Mouse (Mus musculus): Measurements from ENCODE around the gene Gpr15. TPM values are rescaled to one million over a fixed set of nuclear protein-coding genes. Genes with fewer than 3 reads are reported as not detected.
A peak's percentile ranks its signal among the peaks of the same experiment; 100 is the strongest.

The Gpr15 gene
- polyA plus RNA-seq, 3 experiments from 2014 or later = 25.1 to 29.8 (median 28.5) TPM

DNA sequence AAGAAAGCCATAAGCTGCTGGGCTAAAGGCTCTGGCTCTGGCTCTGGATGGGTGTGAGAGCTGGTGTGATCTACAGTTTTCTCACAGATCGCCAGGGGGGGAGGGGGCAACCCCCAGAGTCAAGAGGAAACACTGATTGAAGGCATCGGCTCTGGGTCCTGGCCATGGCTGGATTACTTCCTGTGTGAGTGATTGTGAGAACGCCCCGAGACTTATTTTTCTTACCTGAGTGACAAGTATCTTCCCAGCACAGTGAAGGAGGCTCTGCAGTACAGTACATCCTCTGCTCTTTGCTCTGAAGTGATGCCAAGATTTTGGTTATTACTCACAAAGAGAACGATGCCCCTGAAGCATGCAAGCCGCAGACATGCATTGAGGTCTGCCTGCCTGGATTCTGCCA, 17.1 kb downstream of the Gpr15 start:
- peak; percentile 87 for ATAC-seq

DNA sequence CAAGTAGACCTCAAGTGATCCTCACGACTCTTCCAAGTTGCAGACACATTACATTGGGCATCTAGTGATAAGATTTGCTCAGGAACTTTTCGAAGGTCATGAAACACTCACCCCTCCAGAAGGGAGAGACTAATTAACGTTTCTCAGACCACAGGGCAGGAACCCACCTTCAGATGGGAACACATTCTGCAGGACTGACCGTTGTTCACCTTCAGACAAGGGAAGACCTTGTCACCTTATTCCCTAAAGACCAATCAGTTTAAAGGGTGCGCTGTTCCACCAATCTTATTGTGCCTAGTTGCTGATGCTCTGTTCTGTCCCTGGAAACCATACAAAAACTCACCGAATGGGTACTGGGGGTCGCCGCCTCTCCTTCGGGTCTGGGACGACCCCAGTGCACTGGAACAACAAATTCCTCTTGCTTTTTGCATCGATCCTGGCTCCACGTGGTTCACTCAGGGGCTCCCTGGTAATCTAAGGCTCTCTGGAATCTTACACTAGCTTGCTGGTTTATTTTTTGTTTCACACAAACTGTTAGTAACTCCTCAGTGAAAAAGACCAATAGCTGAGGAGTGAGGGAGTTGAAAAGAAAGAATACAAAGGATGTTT, 17.9 kb downstream of the Gpr15 start:
- no peak for ATAC-seq

DNA sequence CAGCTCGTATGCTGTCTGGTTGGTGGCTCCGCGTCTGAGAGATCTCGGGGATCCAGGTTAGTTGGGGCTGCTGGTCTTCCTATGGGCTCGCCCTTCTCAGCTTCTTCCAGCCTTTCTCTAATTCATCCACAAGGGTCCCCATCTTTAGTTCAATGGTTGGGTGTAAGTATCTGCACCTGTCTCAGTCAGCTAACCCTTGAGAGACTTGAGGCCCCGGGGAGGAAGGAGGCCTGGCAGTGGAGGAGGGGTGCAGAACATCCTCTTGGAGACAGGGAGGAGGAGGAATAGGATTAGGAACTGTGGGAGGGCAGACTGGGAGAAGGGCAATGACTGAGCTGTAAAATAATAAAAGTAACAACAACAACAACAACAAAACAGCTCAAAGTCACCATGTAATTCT, 18.7 kb downstream of the Gpr15 start:
- no peak for ATAC-seq

DNA sequence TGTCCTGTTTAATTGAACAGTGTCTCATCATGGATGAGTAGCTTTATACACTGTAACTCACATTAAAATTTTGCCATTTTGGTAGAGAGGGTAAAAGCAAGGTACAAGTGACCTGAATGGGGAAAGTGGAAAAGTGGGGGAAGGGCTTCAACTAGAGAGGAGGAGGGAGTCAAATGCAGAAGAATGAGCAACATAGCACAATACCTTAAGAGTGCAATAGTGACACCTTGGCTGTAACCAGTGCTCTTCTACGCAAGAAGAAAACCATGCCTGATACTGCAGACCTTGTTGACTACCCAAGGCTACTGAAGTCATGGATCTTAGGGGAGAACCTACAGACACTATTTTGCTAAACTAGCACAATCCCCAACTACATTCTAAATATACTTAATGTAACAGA, 21.6 kb downstream of the Gpr15 start:
- ATAC-seq = no peak

DNA sequence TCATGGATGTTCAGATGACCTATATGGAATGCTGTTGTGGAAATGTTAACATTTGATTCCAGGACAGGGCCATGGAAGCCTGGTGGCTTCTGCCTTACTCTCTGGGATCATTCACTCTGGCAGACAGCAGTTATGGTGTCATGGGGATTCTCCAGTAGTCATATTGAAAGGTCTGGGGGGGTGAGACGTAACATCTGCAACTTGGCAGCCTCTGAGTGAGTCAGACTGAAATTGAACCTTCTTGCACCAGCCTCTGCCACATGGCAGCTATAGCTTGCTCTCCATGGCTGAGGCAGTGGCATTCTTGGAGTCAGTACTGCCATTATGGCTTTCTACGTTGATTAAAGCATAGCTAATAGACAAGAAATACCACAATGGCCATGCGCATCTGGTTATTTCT, 22.1 kb downstream of the Gpr15 start:
- ATAC-seq = peak; percentile 42

DNA sequence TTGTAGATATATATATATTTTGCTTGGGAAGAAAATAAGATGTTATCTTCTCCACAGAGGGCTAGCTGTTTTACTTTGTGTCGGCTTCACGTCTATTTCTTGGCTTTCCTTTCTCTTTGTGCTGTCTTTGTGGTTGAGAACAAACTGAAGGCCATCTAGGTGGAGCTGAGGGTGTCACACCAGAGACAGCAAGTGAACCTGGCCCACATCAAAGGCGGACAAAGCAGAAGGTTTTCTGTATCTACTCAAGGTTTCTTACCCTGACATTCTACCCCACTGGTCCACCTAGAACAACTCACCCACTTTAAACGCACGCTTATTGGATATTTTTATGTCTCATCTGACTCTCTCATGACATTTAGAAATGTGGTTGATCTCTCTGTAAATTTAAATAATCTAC, 24.8 kb downstream of the Gpr15 start:
- ATAC-seq = peak; percentile 31

DNA sequence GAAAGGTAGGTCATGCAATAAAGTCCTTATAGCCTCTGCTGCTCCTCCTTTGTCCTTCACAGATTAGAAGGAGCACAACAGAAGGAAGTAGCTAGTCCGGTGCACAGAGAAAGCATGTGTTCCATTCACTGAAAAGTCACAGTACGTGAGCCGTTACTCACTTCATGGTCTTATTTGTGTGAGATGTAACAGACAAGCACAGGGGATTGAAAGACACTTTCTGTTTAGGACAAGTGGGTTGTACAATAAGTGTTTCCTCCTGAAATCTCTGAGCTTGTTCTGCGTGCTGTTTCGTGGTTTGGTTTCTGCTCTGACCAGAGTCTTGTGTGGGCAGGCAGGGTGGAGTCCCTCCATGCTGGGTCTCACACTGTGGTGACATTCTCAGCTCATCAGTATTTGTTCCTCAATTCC, 28.5 kb downstream of the Gpr15 start:
- ATAC-seq = peak; percentile 44

DNA sequence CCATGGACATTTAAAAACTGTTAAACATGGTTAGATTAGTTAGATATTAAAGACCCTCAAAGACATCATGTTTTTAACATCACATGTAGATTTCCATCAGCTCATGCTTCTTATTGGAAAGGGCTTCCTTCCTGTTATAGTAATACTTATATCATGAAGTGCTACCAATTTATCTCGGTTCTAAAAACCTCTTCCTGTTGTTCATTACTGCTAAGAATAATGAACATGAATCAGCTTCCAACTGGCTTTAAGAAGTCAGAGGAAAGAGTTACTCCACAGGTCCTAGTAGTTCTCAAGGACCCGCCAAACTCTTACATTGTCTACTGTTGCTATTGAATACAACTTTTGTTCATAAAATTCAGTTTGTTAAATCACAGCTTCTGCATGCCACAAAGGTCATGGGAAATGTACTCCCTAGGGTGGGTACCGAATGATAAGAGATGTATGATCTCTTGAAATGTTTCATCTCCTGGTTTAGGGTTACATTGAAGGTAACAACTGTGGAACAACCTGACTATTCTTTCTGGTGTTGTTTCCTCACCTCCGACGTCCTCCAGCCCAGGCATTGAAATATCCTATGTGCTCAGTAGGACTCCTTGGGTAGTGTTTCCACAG, 29.2 kb downstream of the Gpr15 start:
- ATAC-seq = peak; percentile 33

DNA sequence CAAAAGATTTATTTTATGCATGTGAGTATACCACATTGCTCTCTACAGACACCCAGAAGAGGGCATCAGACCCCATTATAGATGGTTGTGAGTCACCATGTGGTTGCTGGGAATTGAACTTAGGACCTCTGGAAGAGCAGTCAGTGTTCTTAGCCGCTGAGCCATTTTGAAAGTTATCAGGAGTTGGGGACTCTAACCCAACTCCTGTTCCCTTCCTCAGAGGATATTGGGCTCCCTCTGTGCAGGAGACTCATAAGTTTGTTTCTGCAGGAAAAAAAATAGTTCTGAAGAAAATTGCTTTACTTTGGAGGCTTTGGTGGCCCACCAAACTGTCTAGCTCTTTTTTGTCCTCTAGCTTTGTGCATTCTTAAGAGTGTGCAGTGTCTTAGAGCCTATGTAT, 30.3 kb downstream of the Gpr15 start:
- no peak for ATAC-seq

DNA sequence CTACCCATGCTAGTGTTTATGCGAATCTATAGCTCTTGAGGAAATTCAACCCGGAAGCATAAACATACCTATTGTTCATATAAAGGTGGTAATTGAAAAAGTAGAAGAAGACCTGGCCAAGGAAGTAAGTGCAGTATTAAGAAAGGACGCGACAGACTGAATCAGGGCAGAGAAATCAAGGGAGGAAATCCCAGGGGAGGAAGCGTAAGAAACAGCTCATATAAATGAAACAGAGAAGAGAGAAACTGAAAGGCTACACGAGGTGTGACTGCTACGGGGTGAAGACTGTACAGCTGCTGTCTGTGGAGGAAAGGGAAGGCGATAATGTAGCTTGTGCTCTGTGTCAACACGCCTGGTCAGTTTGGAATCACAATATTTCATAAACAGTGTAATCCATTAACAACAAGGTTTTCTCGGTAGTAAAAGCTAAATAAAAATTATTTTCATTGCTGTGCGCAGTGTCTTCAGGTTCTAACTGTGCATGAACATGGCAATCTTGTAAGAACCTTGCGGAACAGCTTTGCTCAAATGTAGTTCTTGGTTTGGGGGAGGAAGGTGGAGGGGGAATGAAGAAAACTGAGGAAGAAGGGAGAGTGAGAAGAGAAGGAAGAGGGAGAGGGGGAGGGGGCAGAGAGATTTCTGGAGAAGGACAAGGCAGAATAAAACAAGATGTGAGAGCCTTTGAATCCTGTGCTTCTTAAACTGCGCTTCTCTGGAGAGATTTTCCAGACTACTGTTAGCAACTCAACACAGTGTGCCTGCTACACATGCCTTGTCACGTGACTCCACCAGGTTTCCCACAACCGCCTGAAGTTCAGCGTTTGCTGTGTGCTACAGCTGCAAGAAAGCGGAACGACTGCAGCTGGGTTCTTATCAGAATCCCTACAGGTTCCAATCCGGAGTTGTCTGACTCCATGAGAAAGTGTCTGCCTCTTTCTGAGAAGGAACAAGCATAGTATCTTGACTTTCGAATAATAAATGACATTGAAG, 33.0 kb downstream of the Gpr15 start:
- peak; percentile 41 for ATAC-seq

DNA sequence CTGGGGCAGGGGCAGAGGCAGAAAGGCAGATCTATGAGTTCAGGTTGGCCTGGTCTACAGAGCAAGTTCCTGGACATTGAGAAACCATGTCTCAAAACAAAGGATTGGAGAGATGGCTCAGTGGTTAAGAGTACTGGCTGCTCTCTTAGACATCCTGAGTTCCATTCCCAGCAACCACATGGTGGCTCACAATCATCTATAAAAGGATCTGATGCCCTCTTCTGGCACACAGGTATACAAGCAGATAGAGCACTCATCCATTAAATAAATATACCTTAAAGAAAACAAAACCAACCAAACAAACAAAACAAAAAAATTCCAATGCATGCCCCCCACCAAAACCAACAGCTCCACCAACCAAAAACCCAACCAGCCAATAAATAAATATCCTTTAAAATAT, 34.3 kb downstream of the Gpr15 start:
- peak; percentile 25 for ATAC-seq

DNA sequence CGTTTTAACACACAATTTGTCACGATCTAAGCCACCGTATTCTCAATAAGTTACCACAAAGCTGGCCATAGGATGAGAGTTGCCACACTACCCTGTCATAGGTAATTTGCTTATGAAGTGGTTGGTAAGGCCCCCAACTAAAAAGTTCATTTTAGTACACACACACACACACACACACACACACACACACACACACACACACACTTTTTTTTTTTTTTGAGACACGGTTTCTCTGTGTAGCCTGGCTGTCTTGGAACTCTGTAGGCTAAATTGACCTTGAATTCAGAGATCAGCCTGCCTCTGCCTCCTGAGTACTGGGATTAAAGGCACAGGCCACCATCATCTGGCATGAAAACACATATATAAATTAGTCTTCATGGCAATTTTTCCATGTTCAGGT, 35.0 kb downstream of the Gpr15 start:
- no peak for ATAC-seq

DNA sequence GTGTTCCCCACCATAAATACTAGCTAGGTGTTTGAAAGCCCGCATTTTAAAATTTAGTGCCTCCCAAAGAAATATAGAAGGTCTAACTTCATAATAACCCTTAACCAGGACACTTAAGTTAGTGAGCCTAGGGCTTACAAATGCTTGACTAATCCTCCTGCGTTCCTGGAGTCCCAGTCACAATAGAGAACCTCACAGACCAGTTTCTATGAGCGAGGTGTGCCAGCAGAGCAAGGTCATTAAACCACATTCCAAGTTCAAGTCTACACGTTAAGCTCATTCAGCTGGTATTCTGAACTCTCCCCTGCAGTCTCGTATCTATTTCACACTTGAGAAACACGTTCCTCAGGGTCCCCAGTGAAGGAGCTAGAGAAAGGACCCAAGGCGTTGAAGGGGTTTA, 36.0 kb downstream of the Gpr15 start:
- ATAC-seq = no peak

DNA sequence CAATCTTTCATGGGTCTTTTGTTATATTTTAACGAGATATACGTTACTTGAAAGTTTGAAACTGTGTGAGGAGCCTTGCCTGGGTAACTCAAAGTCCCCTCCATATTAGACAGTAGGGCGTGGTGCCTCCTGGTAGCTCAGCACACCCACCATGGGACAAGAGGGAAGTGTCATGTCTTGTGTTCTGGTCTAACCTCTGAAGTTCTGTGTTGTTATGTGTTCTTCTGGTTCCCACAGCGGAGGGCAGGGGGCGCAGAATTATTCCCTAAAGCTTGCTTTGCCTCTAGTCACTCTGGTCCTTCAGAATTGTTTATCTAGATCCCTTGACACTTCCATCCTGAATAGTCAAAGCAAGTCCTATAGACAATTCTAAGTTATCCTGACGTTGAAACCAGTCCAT, 36.8 kb downstream of the Gpr15 start:
- no peak for ATAC-seq

DNA sequence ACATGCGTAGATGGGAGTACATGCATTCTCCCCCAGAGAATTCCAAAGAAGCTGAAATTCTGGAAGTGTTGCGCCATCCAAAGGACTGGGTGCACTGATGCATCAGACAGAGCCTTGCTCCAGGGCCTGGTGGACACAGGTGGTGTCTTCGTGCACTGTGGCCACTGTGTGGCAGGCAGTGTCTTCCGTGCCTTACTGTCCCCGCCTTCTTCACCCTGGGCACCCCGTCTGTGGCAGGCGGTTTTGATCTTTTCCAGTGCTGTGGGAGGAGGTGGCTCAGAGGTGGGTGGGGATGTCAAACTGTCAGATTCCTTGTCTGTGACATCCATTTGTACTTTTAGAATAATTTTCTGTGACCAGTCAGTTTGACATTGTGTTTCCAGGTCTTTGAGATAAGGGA, 40.2 kb downstream of the Gpr15 start:
- peak; percentile 67 for ATAC-seq

DNA sequence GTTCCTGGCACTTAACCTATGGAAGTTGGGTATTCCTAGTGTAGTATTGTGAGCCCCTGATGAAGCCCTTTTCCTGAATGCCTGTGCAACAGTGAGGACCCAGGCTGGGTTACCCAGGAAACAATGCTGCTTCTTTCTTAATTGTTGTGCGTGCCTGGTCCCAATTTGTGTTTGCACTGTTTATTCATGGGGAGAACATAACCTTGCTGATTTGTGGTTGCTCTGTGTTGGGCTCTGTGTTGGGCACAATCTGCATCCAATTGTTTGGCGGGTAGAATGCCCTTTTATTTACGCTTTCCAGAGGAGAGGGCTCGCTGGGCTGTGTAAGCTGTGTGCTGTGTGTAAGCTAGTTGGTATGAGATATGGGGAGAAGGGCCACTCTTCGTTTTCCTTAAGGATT, 41.4 kb downstream of the Gpr15 start:
- no peak for ATAC-seq

DNA sequence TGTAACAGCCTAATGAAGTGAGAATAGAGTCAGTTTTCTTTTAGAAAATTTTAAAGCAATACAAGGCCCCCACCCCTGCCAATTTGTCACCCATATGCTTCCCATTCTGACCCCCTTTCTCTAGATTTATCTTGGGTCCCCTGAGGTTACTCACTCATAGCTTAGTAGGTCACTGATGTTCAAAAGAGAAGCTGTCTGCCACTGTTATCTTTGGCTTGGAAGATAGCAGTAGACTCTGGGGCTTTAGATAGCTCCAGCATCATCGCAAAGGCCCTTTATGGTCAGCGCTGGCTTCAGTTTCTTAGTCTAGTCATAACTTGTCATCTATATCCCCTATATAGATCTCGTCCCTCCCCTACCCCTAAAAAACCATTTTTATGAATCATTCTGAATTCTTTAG, 42.2 kb downstream of the Gpr15 start:
- ATAC-seq = no peak

DNA sequence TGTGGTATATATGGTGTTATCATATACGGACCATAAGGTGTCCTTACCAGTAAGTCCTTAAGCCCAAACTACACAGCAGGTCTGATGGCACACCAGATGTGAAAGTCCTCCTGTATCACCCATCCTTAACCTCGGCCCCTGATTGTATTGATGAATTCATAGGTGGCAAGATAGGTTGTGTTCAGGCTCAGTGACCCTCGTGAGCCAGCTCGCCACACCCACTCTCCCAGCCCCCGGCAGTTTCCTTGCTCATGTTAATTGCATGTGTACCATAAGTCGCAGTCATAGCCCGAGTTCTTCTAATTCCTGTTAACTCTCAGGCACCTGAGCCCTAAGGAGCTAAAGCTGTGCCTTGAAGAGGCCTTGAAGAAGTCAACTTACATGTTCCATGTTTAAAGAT, 42.7 kb downstream of the Gpr15 start:
- ATAC-seq = no peak

DNA sequence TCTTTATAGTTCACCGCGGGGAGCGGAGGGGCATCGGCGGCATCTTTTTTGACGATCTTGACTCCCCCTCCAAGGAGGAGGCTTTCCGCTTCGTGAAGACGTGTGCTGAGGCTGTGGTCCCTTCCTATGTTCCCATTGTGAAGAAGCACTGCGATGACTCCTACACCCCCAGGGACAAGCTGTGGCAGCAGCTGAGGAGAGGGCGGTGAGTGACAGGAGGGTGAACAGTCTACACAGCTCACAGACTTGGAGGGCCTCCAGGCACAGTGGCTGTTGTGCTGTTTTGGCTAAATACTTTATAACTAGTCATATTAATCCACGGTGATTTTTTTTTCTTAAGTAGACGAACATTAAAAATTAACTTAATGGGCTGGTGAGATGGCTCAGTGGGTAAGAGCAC, 43.6 kb downstream of the Gpr15 start:
- ATAC-seq = no peak

DNA sequence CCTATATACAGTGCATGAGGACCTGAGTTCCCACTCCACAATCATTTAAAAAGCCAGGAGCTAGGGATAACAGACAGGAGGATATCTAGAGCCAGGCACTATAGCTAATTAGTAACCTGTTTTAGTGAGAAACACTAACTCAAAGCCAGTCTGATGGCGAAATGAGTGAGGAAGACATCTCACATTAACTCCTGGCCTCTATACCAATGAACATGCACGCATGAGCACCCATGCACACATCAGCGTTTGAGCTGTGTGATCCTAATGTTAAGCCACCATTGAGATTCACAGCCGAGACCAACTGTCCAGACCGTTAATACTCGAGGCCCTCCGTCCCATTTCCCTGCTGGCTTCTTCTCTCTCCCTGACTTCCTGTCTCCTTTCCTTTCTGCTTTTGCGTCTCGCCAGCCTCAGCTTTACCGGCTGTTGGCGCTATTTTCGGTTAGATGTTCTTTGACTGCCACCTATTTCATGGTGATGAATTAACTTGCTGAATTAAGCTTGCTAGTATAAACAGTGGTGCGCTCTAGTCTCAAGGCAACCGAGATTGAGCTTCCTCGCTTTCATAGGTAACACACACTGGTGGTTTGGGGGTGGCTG, 45.0 kb downstream of the Gpr15 start:
- ATAC-seq = no peak

DNA sequence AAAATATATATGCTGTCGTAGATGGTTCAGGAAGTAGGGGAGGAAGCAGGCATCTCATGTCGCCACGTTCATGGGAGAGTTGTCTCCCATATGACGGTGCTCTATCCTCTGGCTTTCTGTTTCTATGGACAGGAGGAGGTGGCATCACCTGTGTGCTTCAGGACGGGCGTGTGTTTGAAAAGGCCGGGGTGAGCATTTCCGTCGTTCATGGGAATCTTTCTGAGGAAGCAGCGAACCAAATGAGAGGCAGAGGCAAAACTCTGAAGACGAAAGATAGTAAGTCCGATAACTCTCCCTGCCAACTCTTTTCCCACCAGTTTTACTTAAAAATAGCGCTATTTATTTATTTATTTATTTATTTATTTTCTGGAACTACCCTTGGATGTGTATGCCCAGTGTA, 46.5 kb downstream of the Gpr15 start:
- ATAC-seq = no peak

DNA sequence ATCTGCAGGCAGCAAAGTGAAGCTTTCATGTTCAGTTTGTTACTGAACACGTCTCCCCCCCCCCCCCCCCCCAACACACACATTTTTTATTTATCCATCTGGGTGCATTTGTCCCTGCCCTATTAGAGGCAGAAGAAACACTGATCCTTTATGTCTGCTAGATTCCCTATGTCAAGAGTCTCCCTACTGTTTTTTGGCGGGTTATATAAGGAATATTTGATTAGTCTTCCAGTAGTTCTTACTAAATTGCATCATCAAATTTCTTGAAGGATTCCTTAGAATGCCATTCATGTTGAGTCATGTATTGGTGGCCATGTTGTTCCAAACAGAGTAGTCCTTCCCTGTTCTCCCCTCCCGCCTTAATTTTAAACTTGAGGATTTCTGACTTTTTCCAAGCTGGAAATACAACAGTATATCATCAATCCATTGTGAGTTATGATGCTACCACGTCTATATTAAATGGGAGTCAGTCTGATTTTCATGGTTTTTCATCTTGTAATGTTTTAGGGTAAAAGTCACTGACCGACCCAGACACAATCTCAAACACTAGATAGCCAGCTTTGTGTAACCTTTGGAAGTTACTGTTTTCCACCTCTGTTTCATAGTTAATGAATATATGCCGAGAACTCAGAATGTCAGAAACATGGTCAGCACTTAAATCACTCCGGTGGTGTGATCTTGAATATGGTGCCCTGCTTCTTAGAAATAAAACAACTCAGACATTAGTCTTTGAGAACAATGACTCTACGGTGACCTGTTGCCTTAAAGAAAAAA, 47.5 kb downstream of the Gpr15 start:
- ATAC-seq = no peak

DNA sequence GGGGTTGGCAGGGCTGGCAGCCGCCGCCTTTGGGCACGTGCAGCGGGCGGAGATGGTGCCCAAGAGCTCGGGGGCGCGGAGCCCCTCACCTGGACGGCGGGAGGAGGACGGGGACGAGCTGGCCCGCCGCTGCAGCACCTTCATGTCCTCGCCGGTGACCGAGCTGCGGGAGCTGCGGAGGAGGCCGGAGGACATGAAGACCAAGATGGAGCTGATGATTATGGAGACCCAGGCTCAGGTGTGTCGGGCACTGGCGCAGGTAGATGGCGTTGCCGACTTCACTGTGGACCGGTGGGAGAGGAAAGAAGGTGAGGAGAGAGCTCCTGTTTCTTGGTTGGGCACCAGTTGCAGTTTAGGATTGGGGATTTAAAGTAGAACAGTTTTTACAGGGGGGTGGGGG, 48.2 kb downstream of the Gpr15 start:
- ATAC-seq = peak; percentile 33
